Comparison of ENCODE assay signal across 1 mouse cellular context in the genomic region with DNA sequence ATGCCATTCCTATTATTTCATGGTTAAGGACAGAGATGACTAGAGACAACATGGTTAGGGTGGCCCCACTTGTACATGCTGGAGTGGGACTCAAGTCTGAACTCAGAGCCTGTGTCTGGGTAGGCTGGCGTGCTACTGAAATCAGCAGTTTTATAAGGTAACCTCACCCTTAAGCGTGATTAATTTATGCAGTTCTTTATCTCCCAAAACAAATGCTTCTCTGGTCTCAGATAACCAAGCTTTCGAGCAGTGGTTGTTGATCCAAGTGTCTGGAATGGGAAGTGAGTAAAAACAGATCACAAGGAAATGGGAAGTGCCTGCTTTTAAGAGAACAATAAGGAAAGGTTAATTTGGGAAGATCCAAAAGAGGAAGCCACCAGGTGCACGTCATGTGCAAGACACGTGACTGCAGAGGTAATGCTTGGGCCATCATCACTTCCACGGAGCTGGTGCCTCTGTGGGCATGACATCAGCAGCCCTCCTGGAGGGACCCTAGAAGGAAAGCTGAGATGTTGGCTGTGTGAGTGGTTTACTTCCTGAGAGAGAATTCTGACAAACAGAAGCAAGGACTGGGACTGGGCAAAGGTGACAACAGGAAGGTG.
TF ChIP-seq lines count a peak whose summit lies in the region.

No protein-coding gene starts in this region.

TF ChIP-seq in MEL, 35 proteins besides CTCF, POLR2A, EP300 and RAD21 (continued from another document):
- TF ChIP-seq USF2 (IDR thresholded peaks at IDR 0.05; ENCODE audit: borderline replicate concordance in 1 of 2, insufficient read depth in 1 of 2, low read depth in 1 of 2, low read length in 2 of 2) (0 out of 4 replicates have a peak, but pooled peaks of 1 of the 2 experiments have one; percentile 28), ETS1 (IDR thresholded peaks at IDR 0.05; ENCODE audit: low read depth, low read length) (0 out of 2 replicates have a peak, but pooled peaks have one; percentile 30), NRF1 (IDR thresholded peaks at IDR 0.05; ENCODE audit: insufficient read depth, low read depth, low read length, poor library complexity, severe bottlenecking) (no peak), SIN3A (IDR thresholded peaks at IDR 0.05; ENCODE audit: low read length) (no peak), POLR2AphosphoS5 (IDR thresholded peaks at IDR 0.05; ENCODE audit: borderline replicate concordance, low read depth, low read length) (no peak), MYC (IDR thresholded peaks at IDR 0.05; ENCODE audit: low read depth, low read length) (peak; percentile 41; the same call in 1 of the 2 replicates), KAT2A (conservative IDR thresholded peaks at IDR 0.05; ENCODE audit: low read depth, low read length) (no peak)
